Mouse (Mus musculus): ENCODE results near the gene Lifr.

GRCm38 (mm10) chr15:7045056-7045455, 45.4 kb upstream of the Lifr start:
- TF ChIP-seq CTCF (IDR thresholded peaks at IDR 0.05; ENCODE audit: low read depth, low read length) (no peak), POLR2A (IDR thresholded peaks at IDR 0.05; ENCODE audit: borderline replicate concordance, low read depth, low read length) (no peak)

All from bone marrow macrophage, adult 2 months (primary cell).